Mouse (Mus musculus) bone marrow macrophage, adult 2 months (primary cell): ENCODE data around the gene Sdccag8.

Experiments used
- CTCF ChIP-seq: IDR thresholded peaks from 2 replicates; pipeline ENCODE4 v1.5.1; 2012; ENCODE audit warnings: low read depth, mild to moderate bottlenecking, low read length, moderate library complexity
- POLR2A ChIP-seq: IDR thresholded peaks from 2 replicates; pipeline ENCODE4 v1.6.1; 2012; ENCODE audit warnings: mild to moderate bottlenecking, low read depth, low read length, borderline replicate concordance

- TF ChIP-seq CTCF, result no peak
- TF ChIP-seq POLR2A, result no peak
Observed at GRCm38 (mm10) chr1:177069161-177069560, 254.7 kb downstream of the Sdccag8 start.
